Mouse (Mus musculus): ENCODE results near the gene Tjp3.

DNA sequence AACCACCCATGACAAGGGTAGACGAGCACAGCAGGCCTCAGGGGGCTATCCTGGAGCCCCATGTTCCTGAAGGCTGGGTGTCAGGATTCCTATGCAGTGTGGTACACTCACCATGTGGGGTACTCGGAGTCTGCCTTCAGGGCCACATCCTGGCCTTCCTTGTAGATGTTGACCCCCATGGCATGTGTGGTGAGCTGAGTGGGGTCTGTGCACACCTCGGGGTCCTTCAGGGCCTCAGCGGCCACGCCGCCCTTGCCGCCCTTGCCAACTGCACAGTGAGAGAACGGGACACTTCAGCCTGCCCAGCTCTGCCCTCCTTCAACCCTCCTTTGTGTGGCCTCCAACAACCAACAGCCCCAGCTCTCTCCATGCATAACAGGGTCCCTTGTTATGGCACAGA lies 25.8 kb downstream of the Tjp3 start:
- TF ChIP-seq CTCF (IDR thresholded peaks at IDR 0.05; ENCODE audit: extremely low read depth, insufficient read depth, low read length) = no peak
- TF ChIP-seq POLR2A (IDR thresholded peaks at IDR 0.05; ENCODE audit: extremely low read depth, insufficient read depth, low read length) = no peak
